Mouse (Mus musculus) urinary bladder, postnatal 14 days (tissue): ENCODE results near the gene Mrps35.

ENCODE experiments used
- DNase-seq: peaks from one replicate; pipeline ENCODE4 v3.0.0; 2021; ENCODE audit warnings: low spot score

Mrps35 gene

GRCm38 (mm10) chr6:147042291-147043290, at the start of gene Mrps35:
Gene Mrps35, plus strand, starts transcription at chr6:147042764.
- peak; percentile 91 for DNase-seq

DNA sequence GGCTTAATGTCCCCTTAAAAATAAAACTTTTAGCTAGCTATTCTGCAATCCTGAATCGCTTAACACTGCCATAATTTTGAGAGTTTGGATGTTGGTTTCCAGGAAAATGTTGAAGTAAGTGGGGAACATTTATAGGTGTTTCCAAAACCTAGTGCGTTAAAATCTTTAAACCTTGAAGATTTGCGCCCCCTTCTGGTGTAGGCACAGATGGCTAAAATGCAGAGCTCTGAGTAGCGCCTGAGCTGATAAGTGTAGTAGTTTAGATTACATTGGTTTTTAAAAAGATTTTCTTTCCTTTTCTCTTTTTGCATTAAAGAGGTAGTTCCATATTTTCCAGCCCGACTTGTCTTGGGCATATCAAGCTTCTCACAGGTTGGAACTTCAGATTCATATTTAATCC, 48.3 kb upstream of the Mrps35 start:
- DNase-seq = peak; percentile 72

DNA sequence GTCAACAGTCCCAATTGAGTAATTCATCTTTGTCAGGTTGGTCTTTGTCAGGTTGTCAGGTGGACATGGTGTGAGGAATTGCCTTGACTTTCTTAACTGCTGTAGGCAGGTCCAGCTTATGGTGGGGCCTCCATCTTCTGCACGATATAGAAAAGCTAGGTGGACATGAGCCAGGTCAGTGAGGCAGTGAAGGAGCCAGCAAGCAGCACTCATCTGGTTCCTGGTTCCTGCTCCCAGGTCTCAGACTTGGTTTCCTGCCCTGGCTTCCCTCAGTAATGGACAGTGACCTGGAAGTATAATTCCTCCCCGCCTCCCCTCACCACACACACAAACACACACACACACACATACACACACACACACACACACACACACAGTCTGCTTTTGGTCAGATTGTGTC, 47.2 kb upstream of the Mrps35 start:
- DNase-seq = no peak

- DNase-seq = no peak
Observed at GRCm38 (mm10) chr6:146995878-146996277, 46.7 kb upstream of the Mrps35 start.

DNA sequence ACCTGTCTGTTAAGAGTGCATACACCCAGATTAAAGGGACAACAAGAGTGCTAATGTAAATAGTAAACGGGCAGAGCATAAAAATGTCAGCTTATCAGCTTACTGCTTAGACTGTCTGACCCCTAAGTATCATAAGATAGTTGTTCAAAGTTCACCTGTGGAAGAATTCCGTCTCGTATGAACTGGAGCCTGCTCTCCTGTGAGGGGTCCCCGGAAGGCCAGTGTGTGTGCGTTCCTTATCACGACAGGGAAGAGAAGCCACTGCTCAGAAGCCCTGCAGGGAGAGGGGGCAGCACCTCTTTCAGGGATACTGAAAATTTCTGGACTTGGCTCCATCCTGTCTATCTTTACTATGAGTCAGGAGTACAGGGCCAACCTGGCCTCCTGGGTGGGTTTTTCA, 45.6 kb upstream of the Mrps35 start:
- DNase-seq = no peak

DNA sequence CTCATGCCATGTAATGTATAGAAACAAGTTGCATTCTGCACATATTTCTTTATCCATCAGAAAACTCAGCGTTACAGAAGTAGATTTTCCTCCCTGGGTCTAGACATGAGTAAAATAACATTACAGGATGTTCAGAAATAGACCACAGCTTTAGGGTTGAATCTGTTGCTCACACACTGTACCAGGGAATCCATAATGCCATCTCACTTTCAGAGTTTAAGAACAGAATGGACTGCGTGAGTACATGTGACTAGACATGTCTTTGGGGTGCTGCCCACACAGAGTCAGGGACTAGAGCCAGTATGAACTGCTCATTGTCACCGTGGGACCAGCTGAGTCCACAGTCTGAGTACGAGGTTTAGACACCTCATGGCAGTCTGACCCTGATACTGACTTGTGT, 43.9 kb upstream of the Mrps35 start:
- no peak for DNase-seq

DNA sequence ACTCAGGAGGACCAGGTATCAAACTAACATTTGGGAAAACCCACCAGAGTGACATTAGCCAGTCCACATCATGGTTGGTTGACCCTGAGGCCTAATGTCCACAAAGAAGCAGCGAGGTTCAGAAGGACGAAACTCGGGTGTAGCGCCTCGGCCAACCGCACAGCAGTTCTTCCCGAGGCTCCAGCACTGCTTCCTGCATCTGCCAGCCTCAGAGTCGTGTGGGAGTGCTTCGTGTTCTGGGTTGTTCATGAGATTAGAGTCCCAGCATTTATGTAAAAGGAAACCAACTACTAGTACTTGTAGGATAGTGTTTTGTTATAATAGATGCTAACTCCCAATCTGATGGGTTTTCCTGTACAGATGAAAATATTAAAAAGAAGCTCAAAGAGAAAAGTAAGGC, 43.3 kb upstream of the Mrps35 start:
- DNase-seq = no peak

GRCm38 (mm10) chr6:146999755-147000154, 42.8 kb upstream of the Mrps35 start:
- DNase-seq = no peak

- peak; percentile 45 for DNase-seq
Observed at GRCm38 (mm10) chr6:147008148-147008547, 34.4 kb upstream of the Mrps35 start.

DNA sequence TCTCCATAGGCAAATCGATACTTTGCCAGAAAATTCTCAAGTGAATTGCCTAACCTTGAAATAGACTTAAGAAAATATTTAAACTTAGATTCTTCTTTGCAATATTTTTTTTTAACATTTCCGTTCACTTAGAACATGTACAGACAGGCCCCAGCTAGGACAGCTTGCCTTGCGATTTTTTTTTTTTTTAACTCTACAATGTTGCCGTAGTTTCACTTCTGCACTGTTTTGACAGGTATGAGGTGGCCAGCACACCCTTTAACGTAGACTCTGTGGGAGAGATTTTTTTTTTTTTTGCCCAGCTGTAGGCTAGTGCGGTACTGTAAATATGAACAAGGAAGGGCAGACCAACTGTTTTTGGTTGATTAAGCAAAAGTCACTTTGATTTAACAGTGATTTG, 32.2 kb upstream of the Mrps35 start:
- DNase-seq = no peak

- DNase-seq = peak; percentile 10
Observed at GRCm38 (mm10) chr6:147010811-147011520, 31.6 kb upstream of the Mrps35 start.

- DNase-seq = no peak
Observed at GRCm38 (mm10) chr6:147011555-147011954, 31.0 kb upstream of the Mrps35 start.

DNA sequence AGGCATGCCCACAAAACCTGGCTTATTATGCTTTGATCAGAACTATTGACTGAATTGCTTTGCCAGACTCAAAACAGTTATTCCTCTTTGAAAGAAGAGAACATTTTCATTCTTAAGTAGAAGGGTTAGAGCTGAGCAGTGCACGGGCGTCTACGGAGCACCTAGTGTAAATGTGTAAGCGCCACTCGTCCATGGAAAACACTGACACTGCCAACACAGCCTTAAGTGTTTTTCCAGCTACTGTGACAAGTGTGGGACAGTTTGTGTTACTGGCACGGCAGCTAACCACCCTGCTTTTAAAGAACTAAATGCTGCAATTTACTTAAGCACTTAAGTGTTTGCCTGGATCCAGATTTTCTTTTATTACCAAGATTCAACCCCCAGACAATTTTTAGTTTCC, 30.6 kb upstream of the Mrps35 start:
- DNase-seq = no peak

GRCm38 (mm10) chr6:147013546-147013945, 29.0 kb upstream of the Mrps35 start:
- DNase-seq = no peak

DNA sequence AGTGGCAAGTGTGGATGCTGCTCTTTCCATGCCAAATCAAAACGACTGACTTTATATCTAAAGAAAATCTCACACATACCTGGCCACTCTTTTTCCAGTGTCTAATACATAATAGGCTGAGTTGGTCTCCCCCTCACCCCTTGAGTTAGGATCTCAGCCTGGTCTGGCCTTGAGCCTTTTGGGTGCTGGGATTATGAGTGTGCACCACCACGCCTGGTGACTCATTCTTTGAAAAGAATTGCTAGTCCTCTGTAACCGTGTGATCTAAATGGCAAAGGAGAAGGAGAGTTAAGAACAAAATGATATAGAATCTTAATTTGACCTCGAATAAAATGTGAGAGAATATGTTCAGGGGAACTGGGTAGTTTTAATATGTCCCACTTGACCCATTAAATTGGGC, 24.7 kb upstream of the Mrps35 start:
- DNase-seq = no peak

DNA sequence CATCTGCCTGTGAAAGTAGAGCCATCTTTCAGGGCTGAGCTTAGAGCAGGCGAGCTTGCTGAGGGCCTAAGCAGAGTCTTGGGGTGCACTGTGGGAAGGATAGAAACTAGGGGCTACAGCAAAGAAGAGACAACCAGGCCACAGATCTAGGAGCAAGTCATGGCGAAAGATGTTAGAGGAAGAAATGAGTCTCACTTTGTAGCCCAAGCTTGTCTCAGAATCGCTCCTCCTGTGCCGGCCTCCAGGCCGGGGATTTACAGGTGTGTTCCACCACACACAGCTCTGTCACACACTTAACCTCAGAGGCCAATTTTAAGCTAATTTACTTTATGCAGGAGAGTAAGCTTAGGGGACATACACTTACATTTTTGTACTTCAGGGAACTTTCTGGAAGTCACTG, 24.2 kb upstream of the Mrps35 start:
- DNase-seq = no peak

DNA sequence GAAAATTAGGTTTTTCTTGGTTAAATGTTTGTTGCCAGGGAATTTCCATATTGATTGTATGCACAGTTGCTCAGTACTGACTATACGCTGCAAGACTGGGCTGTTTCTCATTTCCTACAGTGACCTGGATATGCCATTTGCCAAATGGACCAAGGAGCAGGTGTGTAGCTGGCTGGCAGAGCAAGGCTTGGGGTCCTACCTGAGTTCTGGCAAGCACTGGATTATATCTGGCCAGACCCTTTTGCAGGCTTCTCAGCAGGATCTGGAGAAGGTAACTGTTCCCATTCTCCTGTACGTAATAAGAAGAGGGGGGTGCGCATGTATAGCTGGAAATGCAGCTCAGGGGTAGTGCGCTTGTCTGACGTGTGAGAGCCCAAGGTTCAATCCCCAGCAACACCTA, 21.4 kb upstream of the Mrps35 start:
- no peak for DNase-seq

GRCm38 (mm10) chr6:147022375-147023132, 20.0 kb upstream of the Mrps35 start:
- peak; percentile 37 for DNase-seq

- no peak for DNase-seq
Observed at GRCm38 (mm10) chr6:147023133-147023395, 19.5 kb upstream of the Mrps35 start.

DNA sequence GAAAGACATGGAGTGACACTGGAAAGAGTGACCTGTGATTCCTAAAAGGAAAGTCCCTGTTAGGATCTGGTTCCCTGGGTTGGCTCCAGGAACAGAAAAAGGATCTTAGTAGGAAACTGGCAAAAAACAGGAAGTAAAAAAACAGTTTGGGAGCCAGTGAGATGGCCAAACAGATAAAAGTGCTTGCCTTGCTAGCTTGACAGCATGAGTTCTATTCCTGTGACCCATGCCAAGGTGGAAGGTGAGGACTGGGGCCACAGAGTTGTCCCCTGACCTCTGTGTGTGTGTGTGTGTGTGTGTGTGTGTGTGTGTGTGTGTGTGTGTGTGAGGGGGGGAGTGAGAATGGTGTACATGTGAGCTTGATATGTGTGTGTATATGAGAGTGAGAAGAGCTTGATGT, 19.0 kb upstream of the Mrps35 start:
- DNase-seq = no peak

- no peak for DNase-seq
Observed at GRCm38 (mm10) chr6:147024761-147025160, 17.8 kb upstream of the Mrps35 start.

GRCm38 (mm10) chr6:147028396-147028795, 14.2 kb upstream of the Mrps35 start:
- DNase-seq = no peak

- no peak for DNase-seq
Observed at GRCm38 (mm10) chr6:147029591-147029990, 13.0 kb upstream of the Mrps35 start.
